Mouse (Mus musculus) hindbrain, embryonic 10.5 days (tissue): ENCODE measurements around the gene Ube2g2. TPM values are rescaled to one million over a fixed set of nuclear protein-coding genes. Genes with fewer than 3 reads are reported as not detected.

Source experiments
- DNase-seq: peaks from one replicate; pipeline ENCODE4 v3.0.0-alpha.2; 2017; ENCODE audit warnings: low spot score
- H3K27ac ChIP-seq: fragments of 300-500 bp; sonication (generic); 2 replicates; pipeline ENCODE4 v1.5.1; 2016; ENCODE audit warnings: mild to moderate bottlenecking, moderate library complexity
- H3K27me3 ChIP-seq: fragments of 300-500 bp; sonication (generic); 2 replicates; pipeline ENCODE4 v1.6.1; 2016; ENCODE audit warnings: mild to moderate bottlenecking; ENCODE audit not compliant: poor library complexity, insufficient read depth, severe bottlenecking
- H3K36me3 ChIP-seq: fragments of 300-500 bp; sonication (generic); 2 replicates; pipeline ENCODE4 v1.6.1; 2016; ENCODE audit warnings: mild to moderate bottlenecking, moderate library complexity
- H3K4me1 ChIP-seq: fragments of 300-500 bp; sonication (generic); replicated peaks from 2 replicates; pipeline ENCODE4 v1.6.1; 2016; ENCODE audit warnings: mild to moderate bottlenecking
- H3K4me3 ChIP-seq: fragments of 300-500 bp; sonication (generic); 2 replicates; pipeline ENCODE4 v1.5.1; 2016; ENCODE audit warnings: mild to moderate bottlenecking, moderate library complexity
- H3K9me3 ChIP-seq: fragments of 300-500 bp; sonication (generic); 2 replicates; pipeline ENCODE4 v1.6.1; 2016; ENCODE audit warnings: mild to moderate bottlenecking, moderate library complexity
- WGBS: fragments of 180-500 bp; shearing (Covaris S2); methylation state at CpG from one replicate; pipeline ENCODE4 v1.1.7; 2016; 5-methylcytosine and 5-hydroxymethylcytosine counted together
- polyA plus RNA-seq: library from polyadenylated mRNA; unstranded; fragments of >200 nt; fragmentation: Nextera tagmentation; extraction: Ambion mirVana; gene quantifications from 2 replicates; pipeline ENCODE4 v1.2.1, GENCODE M21; 2016

Gene Ube2g2
- polyA plus RNA-seq, 1 experiment from 2014 or later = 103 TPM

DNA sequence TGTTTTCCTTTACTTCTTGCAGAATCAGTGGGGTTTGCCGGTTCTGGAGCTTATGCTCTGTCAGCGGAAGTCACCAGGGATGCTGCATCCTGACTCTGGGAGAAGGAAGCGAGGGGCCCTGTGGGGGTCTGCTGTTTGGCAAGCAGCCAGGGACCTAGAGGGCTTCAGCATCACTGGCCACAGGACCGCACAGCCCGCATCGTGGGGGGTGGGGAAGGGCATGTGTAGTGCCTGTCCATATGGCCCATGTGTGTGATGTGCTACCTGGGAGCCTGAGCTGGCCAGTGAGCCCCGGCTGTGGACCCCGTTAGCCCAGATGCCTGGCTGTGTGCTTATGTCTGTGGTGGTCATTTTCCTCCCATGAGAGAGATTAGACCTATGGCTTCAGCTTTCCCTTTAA is 32.3 kb upstream of the Ube2g2 start:
- Histone ChIP-seq H3K27ac (no peak overlapping the region), H3K4me3 (no peak overlapping the region), H3K4me1 (peaks cover 21% of the 10 kb centered on the region; the same call in 1 of the 2 replicates), H3K27me3 (no peaks in the 10 kb centered on the region), H3K9me3 (no peaks in the 10 kb centered on the region), H3K36me3 (peaks cover 83% of the 10 kb centered on the region)
- no peak for DNase-seq
- WGBS = 89% methylated on average over 8 of the region's 8 CpGs

DNA sequence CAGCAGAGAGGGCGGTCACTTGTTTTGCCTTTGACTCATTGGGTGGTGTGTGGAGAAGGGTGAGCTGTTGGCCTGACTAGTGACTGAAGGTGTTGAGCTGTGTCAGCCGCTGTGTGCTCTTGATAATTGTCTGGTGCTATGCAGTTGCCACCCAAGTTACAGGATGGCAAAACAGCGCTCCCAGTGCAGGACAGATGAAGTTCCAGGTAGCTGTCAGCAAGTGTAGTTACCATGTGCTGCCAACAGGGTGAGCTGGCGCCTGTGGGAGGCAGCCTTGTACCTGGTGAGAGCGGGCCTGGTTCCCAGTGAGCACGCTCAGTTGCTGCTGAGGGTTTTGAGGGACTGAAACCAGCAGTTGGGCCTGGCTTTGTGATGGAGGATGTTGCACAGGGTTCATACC is 31.3 kb upstream of the Ube2g2 start:
- no peaks in the 10 kb centered on the region for H3K27me3 ChIP-seq
- DNase-seq = peak; percentile 61
- H3K4me3 ChIP-seq = no peak overlapping the region
- no peaks in the 10 kb centered on the region for H3K9me3 ChIP-seq
- 47% methylated on average over 6 of the region's 6 CpGs for WGBS
- peaks cover 21% of the 10 kb centered on the region; the same call in 1 of the 2 replicates for H3K4me1 ChIP-seq
- peaks cover 92% of the 10 kb centered on the region for H3K36me3 ChIP-seq
- H3K27ac ChIP-seq = no peak overlapping the region

DNA sequence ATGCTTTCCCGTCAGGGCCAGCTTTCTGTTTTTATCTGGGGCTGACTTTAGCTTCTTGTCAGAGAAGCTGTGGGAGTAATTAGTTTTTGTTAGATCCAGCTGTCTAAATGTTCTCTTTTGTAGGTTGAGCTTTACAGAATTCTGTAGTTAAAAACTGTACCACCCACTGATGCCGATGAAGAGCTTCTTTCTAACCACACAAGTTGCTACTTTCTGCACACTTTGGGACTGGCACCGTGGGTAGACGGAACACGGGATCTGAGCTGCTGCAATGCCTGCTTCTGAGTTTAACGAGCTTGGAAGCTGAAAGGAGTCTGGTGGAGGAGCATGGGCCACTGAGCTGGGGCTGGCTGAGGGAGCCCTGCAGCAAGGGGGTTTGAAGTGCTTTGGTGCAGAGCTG is 30.5 kb upstream of the Ube2g2 start:
- DNase-seq = no peak
- Histone ChIP-seq H3K27me3 (no peaks in the 10 kb centered on the region), H3K4me3 (no peak overlapping the region), H3K9me3 (no peaks in the 10 kb centered on the region), H3K4me1 (peaks cover 21% of the 10 kb centered on the region; the same call in 1 of the 2 replicates), H3K36me3 (peaks cover 94% of the 10 kb centered on the region), H3K27ac (no peak overlapping the region)
- 88% methylated on average over 6 of the region's 6 CpGs for WGBS

DNA sequence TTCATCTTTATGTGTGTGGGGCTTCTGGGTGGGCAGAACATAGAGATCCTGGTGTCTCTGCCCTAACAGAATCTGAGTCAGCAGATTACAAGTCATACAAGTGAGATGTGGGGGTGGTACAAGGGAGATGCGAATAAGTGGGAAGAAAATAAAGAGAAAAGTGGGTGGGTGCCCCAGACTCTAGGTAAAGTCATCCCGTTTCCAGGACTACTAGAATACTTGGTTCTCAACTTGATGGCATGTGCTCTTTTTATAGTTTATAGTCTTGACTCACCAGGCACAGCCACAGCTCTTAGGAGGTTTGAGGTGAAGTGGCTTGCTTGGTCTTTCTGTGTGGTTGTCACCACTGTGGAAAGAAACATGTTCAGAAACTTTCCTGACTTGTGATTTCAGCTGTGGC is 26.0 kb upstream of the Ube2g2 start:
- no peaks in the 10 kb centered on the region for H3K9me3 ChIP-seq
- 91% methylated on average over 2 of the region's 2 CpGs for WGBS
- DNase-seq = no peak
- H3K36me3 ChIP-seq = peaks cover 82% of the 10 kb centered on the region
- H3K4me1 ChIP-seq = no peaks in the 10 kb centered on the region
- H3K27ac ChIP-seq = no peak overlapping the region
- no peaks in the 10 kb centered on the region for H3K27me3 ChIP-seq
- no peak overlapping the region for H3K4me3 ChIP-seq

DNA sequence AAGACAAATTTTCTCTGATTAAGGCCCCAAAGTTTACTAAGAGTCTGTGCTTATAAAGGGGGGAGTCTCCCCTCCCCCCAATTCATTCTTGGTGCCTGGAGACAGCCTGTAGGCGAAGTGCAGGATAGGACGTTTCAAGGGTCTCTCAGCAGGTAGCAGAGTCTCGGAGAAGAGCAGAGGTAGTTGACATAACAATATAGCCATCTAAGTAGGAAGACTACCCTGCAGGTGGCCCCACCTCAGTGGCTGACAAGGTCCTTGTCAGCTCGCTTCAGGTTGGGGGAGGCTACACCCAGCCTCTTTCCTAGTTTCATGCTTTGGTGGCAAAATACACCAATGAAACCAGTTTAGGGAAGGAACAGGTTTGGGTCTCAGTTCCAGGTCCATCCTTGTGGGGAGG is 19.1 kb upstream of the Ube2g2 start:
- DNase-seq = no peak
- peaks cover 24% of the 10 kb centered on the region for H3K4me1 ChIP-seq
- H3K9me3 ChIP-seq = peaks cover 5% of the 10 kb centered on the region; the same call in 1 of the 2 replicates
- WGBS = 47% methylated on average over 4 of the region's 4 CpGs
- H3K36me3 ChIP-seq = peaks cover 22% of the 10 kb centered on the region
- H3K27me3 ChIP-seq = no peaks in the 10 kb centered on the region
- H3K4me3 ChIP-seq = no peak overlapping the region
- no peak overlapping the region for H3K27ac ChIP-seq

DNA sequence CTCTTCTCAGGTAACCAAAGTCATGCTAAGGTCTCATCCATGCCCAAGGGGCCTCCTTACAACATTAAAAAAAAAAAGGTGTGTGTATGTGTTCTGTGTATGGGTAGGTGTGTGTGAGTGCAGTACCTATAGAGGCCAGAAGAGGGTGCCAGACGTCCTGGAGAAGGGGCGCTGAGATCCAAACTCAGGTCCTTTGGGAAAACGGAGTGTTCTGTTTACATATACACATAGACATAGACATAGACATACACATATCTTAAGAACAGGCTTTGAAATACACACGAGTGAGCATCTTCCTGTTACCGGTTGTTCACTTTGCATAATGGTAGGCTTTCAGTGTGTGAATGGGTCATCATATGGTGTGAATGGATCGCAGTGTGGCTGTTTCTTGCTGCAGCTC is 18.0 kb upstream of the Ube2g2 start:
- no peak overlapping the region for H3K27ac ChIP-seq
- H3K4me1 ChIP-seq = peaks cover 26% of the 10 kb centered on the region
- WGBS = 94% methylated on average over 6 of the region's 6 CpGs
- H3K9me3 ChIP-seq = peaks cover 5% of the 10 kb centered on the region; the same call in 1 of the 2 replicates
- DNase-seq = no peak
- peaks cover 21% of the 10 kb centered on the region for H3K36me3 ChIP-seq
- no peak overlapping the region for H3K4me3 ChIP-seq
- H3K27me3 ChIP-seq = no peaks in the 10 kb centered on the region

DNA sequence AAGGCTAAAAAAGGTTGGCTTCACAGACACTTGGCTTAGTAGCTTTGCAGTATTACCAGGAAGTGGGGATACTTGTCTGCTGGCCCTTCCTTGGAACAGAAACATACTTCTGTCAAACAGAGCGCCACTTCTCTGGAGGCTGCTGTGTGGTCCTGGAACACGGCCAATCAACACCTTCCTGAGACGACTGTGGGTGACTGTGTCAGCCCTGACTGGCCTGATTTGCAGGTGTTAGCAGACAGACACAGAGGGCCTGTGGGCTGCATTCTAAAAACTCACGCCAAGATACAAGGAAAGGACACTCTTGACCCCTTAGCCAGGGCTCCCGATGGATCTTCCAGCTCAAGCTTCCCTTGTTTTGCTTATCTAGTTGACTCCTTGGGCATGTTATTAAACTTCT is 17.1 kb upstream of the Ube2g2 start:
- Histone ChIP-seq H3K27ac (no peak overlapping the region), H3K27me3 (no peaks in the 10 kb centered on the region), H3K4me1 (peaks cover 26% of the 10 kb centered on the region), H3K36me3 (peaks cover 25% of the 10 kb centered on the region), H3K4me3 (no peak overlapping the region), H3K9me3 (peaks cover 5% of the 10 kb centered on the region; the same call in 1 of the 2 replicates)
- 92% methylated on average over 5 of the region's 5 CpGs for WGBS
- DNase-seq = no peak

DNA sequence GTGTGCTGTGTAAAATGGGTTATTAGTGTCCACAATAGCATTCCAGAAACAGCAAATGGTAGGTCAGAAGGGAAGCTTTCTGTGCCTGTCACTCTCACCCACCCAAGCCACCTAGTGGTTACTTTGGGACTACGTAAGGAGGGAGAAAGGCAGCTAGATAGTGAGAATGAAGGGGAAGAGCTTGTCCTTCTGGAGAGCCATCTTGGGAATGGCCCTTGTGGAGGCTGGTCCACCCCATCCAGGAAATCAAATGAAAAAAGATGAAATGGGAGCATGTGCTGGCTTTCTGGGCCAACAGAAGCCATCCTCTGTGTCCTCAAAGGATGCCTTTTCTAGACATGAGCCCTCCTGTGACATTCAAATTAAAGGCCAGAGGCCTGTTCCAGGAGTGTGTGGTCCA is 16.7 kb upstream of the Ube2g2 start:
- Histone ChIP-seq H3K36me3 (peaks cover 29% of the 10 kb centered on the region), H3K27ac (peak overlapping the region; percentile 99), H3K4me1 (peaks cover 26% of the 10 kb centered on the region), H3K9me3 (peaks cover 5% of the 10 kb centered on the region; the same call in 1 of the 2 replicates), H3K4me3 (peak overlapping the region; percentile 88), H3K27me3 (no peaks in the 10 kb centered on the region)
- 44% methylated on average over 1 of the region's 1 CpGs for WGBS
- peak; percentile 38 for DNase-seq

DNA sequence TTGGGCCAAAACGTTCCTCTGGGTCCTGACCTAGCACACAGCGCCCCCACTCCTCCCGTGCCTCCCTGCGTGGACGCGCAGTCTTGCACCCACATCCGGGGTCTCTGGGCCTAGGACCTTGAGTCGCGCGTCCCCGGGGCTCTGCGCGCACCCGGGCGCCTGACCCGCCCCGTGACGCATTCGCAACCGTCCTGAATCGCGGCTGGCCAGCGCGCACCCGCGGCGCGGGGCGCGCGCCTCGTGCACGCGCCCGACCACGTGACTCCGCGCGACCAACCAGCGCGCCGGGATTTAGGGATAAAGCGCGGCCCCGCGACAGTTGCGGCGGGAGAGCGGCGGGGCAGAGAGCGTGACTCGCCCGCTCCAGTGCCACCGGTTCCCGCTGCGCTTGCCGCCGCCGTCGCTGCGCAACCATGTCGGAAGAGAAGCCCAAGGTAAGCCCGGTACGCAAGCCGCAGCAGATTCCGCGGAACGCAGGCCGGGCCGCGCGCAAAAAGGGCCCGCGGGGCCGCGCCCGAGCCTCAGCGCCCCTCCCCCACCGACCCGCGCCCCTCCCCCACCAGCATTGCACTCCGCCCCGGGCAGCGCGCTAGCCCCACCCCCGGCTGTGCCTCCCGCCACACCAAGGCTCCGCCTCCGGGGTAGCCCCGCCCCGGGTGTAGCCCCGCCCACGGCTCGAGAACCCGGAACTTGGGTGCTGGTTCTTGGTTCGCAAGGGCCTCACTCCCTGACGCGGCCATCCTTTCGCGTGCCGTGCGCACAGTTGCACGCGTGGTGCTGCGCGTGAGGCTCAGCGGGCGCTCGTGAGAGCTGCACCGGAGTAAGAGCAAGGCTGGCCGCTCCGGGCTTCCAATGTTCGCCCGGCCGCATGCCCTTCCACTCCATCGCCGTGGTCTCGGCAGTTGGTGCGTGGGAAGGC is 15.9 kb upstream of the Ube2g2 start, which contains the start of the genes Sumo3 and Gm49325:
Sumo3 (plus strand) TSS at position 190 of the 919 bp plus-strand sequence.
Gm49325 (plus strand) TSS at position 290 of the 919 bp plus-strand sequence.
- WGBS = 1% methylated on average over 118 of the region's 119 CpGs
- Histone ChIP-seq H3K9me3 (peaks cover 5% of the 10 kb centered on the region; the same call in 1 of the 2 replicates), H3K36me3 (peaks cover 37% of the 10 kb centered on the region), H3K27ac (peak within 1 kb of the TSS; percentile 99), H3K27me3 (no peaks in the 10 kb centered on the region), H3K4me3 (peak within 1 kb of the TSS; percentile 88), H3K4me1 (peaks cover 26% of the 10 kb centered on the region)
- DNase-seq = peak; percentile 93

DNA sequence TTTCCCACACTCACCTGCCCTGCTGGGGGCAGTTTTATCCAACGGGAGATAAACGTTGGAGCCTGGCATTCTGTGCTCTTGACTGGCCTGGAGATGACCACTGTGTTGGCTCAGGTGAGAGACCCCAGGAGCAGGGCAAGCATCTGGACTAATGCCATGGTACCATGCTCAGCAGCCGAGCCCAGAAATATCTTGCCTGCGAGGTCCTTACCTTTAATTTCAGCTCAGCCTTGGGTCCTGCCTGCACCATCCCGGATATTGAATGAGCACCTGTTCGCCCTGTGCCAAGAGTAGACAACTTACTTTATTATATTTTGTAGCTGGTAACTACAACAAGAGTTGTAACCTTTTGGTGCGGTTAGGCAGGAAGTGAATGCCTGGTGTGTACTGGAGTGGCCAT is 15.2 kb upstream of the Ube2g2 start:
- 43% methylated on average over 7 of the region's 7 CpGs for WGBS
- peaks cover 44% of the 10 kb centered on the region for H3K36me3 ChIP-seq
- peak overlapping the region; percentile 99 for H3K27ac ChIP-seq
- DNase-seq = no peak
- H3K4me1 ChIP-seq = peaks cover 26% of the 10 kb centered on the region
- H3K4me3 ChIP-seq = peak overlapping the region; percentile 88
- H3K9me3 ChIP-seq = peaks cover 5% of the 10 kb centered on the region; the same call in 1 of the 2 replicates
- no peaks in the 10 kb centered on the region for H3K27me3 ChIP-seq

DNA sequence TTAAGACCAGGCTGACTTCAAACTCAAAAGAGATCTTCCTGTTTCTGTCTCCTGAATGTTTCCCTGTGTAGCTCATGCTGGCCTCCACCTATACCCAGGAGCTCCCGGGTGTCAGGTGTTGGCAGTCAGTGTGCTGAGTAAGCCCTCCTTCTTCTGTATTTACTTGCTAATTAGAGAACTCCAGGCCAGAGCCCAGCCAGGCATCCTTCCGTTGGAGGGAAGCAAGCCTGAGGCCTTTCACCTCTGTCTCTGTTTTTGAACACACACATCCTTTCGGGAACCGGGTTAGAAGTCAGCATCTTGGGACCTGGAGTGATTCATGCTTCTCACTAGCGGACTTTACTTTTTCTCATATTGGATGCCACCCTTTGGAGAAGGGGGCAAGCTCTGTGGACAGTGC is 14.6 kb upstream of the Ube2g2 start:
- WGBS = 73% methylated on average over 5 of the region's 5 CpGs
- Histone ChIP-seq H3K27ac (no peak overlapping the region), H3K4me1 (peaks cover 26% of the 10 kb centered on the region)

DNA sequence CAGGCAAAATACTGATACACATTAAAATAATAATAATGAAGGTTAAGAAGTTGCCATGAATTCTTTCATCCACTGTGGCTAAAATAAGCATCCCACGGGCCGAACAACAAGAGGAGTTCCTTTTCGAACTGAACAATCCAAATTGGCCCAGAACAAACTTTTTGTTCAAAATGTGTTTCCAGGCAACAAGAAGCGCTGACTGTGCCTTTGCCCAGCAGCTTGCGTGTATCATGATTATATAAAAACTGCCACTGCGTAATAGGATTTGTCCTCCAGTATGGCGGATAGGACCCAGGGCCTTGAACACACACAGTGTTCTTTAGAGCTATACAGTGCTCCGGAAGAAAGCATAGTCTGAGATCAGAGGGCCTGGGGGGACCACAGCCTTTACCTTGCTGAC is 13.5 kb upstream of the Ube2g2 start:
- 95% methylated on average over 8 of the region's 8 CpGs for WGBS
- no peaks in the 10 kb centered on the region for H3K27me3 ChIP-seq
- H3K9me3 ChIP-seq = peaks cover 5% of the 10 kb centered on the region; the same call in 1 of the 2 replicates
- H3K36me3 ChIP-seq = peaks cover 62% of the 10 kb centered on the region
- H3K27ac ChIP-seq = no peak overlapping the region
- no peak for DNase-seq
- no peak overlapping the region for H3K4me3 ChIP-seq
- H3K4me1 ChIP-seq = peaks cover 26% of the 10 kb centered on the region

More for the DNA sequence above, 14.6 kb upstream of the Ube2g2 start:
- H3K9me3 ChIP-seq = peaks cover 5% of the 10 kb centered on the region; the same call in 1 of the 2 replicates
- DNase-seq = no peak
- no peaks in the 10 kb centered on the region for H3K27me3 ChIP-seq
- peak overlapping the region; percentile 88 for H3K4me3 ChIP-seq
- H3K36me3 ChIP-seq = peaks cover 50% of the 10 kb centered on the region
